Mouse (Mus musculus): ENCODE results near the gene Ppm1l. TPM values are rescaled to one million over a fixed set of nuclear protein-coding genes. Genes with fewer than 3 reads are reported as not detected.
A peak's percentile ranks its signal among the peaks of the same experiment; 100 is the strongest.

Gene Ppm1l
- polyA plus RNA-seq (2014; fragmentation: Nextera tagmentation; extraction: Ambion mirVana) = 26.6 and 27.4 TPM in 2 replicates

- H3K9ac ChIP-seq = peak within 1 kb of the TSS; percentile 90
- H3K27ac ChIP-seq = peak within 1 kb of the TSS; percentile 95
- H3K4me1 ChIP-seq (replicated peaks; ENCODE audit: control insufficient read depth, insufficient read depth, low read length) = peaks cover 34% of the 10 kb centered on the region
- peak within 1 kb of the TSS; percentile 73 for H3K4me3 ChIP-seq (replicated peaks; ENCODE audit: low read length)
- under 1% methylated on average over 62 of the region's 80 CpGs for WGBS
- no peaks in the 10 kb centered on the region for H3K36me3 ChIP-seq (replicated peaks; ENCODE audit: control insufficient read depth, insufficient read depth)
- H3K4me2 ChIP-seq (replicated peaks) = peak within 1 kb of the TSS; percentile 90
- peak; percentile 90 for DNase-seq (ENCODE audit: low spot score)
- ATAC-seq (ENCODE audit: low FRiP score) = peak; percentile 99
- no peaks in the 10 kb centered on the region for H3K27me3 ChIP-seq (ENCODE audit: control insufficient read depth, insufficient read depth, low read length)
- no peaks in the 10 kb centered on the region for H3K9me3 ChIP-seq (ENCODE audit: control insufficient read depth, low read length)
These were observed at the start of gene Ppm1l for GRCm38 (mm10) chr3:69316391-69317195. Ppm1l (plus strand) TSS chr3:69316861.

GRCm38 (mm10) chr3:69271812-69272211 is 44.8 kb upstream of the Ppm1l start:
- Histone ChIP-seq H3K4me1 (replicated peaks; ENCODE audit: control insufficient read depth, insufficient read depth, low read length) (peaks cover 6% of the 10 kb centered on the region; the same call in 1 of the 2 replicates), H3K9ac (no peak overlapping the region), H3K36me3 (replicated peaks; ENCODE audit: control insufficient read depth, insufficient read depth) (no peaks in the 10 kb centered on the region), H3K27me3 (ENCODE audit: control insufficient read depth, insufficient read depth, low read length) (no peaks in the 10 kb centered on the region), H3K27ac (no peak overlapping the region), H3K9me3 (ENCODE audit: control insufficient read depth, low read length) (no peaks in the 10 kb centered on the region), H3K4me3 (replicated peaks; ENCODE audit: low read length) (no peak overlapping the region), H3K4me2 (replicated peaks) (no peak overlapping the region)
- DNase-seq (ENCODE audit: low spot score) (no peak), ATAC-seq (ENCODE audit: low FRiP score) (no peak)
- WGBS = 76% methylated on average over 7 of the region's 7 CpGs

GRCm38 (mm10) chr3:69274018-69274663 is 42.5 kb upstream of the Ppm1l start:
- no peak overlapping the region for H3K4me3 ChIP-seq (replicated peaks; ENCODE audit: low read length)
- H3K4me1 ChIP-seq (replicated peaks; ENCODE audit: control insufficient read depth, insufficient read depth, low read length) = peaks cover 6% of the 10 kb centered on the region; the same call in 1 of the 2 replicates
- ATAC-seq (ENCODE audit: low FRiP score) (0 out of 2 replicates have a peak, but pooled peaks have one; percentile 11), DNase-seq (ENCODE audit: low spot score) (no peak)
- no peaks in the 10 kb centered on the region for H3K36me3 ChIP-seq (replicated peaks; ENCODE audit: control insufficient read depth, insufficient read depth)
- H3K9me3 ChIP-seq (ENCODE audit: control insufficient read depth, low read length) = 0 out of 2 replicates have a peak, but pooled peaks cover 4% of the 10 kb centered on the region
- no peak overlapping the region for H3K27ac ChIP-seq
- WGBS = 83% methylated on average over 16 of the region's 16 CpGs
- no peaks in the 10 kb centered on the region for H3K27me3 ChIP-seq (ENCODE audit: control insufficient read depth, insufficient read depth, low read length)
- no peak overlapping the region for H3K9ac ChIP-seq
- H3K4me2 ChIP-seq (replicated peaks) = no peak overlapping the region

GRCm38 (mm10) chr3:69274664-69275312 is 41.9 kb upstream of the Ppm1l start:
- ATAC-seq (ENCODE audit: low FRiP score) (peak; percentile 70; the same call in 1 of the 2 replicates), DNase-seq (ENCODE audit: low spot score) (peak; percentile 66)
- Histone ChIP-seq H3K27me3 (ENCODE audit: control insufficient read depth, insufficient read depth, low read length) (no peaks in the 10 kb centered on the region), H3K27ac (no peak overlapping the region), H3K9me3 (ENCODE audit: control insufficient read depth, low read length) (0 out of 2 replicates have a peak, but pooled peaks cover 4% of the 10 kb centered on the region), H3K4me2 (replicated peaks) (no peak overlapping the region), H3K4me1 (replicated peaks; ENCODE audit: control insufficient read depth, insufficient read depth, low read length) (peaks cover 6% of the 10 kb centered on the region; the same call in 1 of the 2 replicates), H3K36me3 (replicated peaks; ENCODE audit: control insufficient read depth, insufficient read depth) (no peaks in the 10 kb centered on the region), H3K4me3 (replicated peaks; ENCODE audit: low read length) (no peak overlapping the region), H3K9ac (no peak overlapping the region)
- 51% methylated on average over 15 of the region's 15 CpGs for WGBS

GRCm38 (mm10) chr3:69278648-69279047 is 38.0 kb upstream of the Ppm1l start:
- H3K27ac ChIP-seq = no peak overlapping the region
- H3K9me3 ChIP-seq (ENCODE audit: control insufficient read depth, low read length) = 0 out of 2 replicates have a peak, but pooled peaks cover 4% of the 10 kb centered on the region
- H3K4me3 ChIP-seq (replicated peaks; ENCODE audit: low read length) = no peak overlapping the region
- H3K36me3 ChIP-seq (replicated peaks; ENCODE audit: control insufficient read depth, insufficient read depth) = no peaks in the 10 kb centered on the region
- DNase-seq (ENCODE audit: low spot score) (no peak), ATAC-seq (ENCODE audit: low FRiP score) (no peak)
- no peak overlapping the region for H3K9ac ChIP-seq
- no peak overlapping the region for H3K4me2 ChIP-seq (replicated peaks)
- H3K27me3 ChIP-seq (ENCODE audit: control insufficient read depth, insufficient read depth, low read length) = no peaks in the 10 kb centered on the region
- peaks cover 6% of the 10 kb centered on the region; the same call in 1 of the 2 replicates for H3K4me1 ChIP-seq (replicated peaks; ENCODE audit: control insufficient read depth, insufficient read depth, low read length)
- 90% methylated on average over 6 of the region's 6 CpGs for WGBS

- ATAC-seq (ENCODE audit: low FRiP score) (no peak), DNase-seq (ENCODE audit: low spot score) (no peak)
- Histone ChIP-seq H3K9ac (no peak overlapping the region), H3K36me3 (replicated peaks; ENCODE audit: control insufficient read depth, insufficient read depth) (no peaks in the 10 kb centered on the region), H3K27ac (no peak overlapping the region), H3K4me2 (replicated peaks) (no peak overlapping the region), H3K9me3 (ENCODE audit: control insufficient read depth, low read length) (0 out of 2 replicates have a peak, but pooled peaks cover 4% of the 10 kb centered on the region), H3K27me3 (ENCODE audit: control insufficient read depth, insufficient read depth, low read length) (no peaks in the 10 kb centered on the region), H3K4me3 (replicated peaks; ENCODE audit: low read length) (no peak overlapping the region), H3K4me1 (replicated peaks; ENCODE audit: control insufficient read depth, insufficient read depth, low read length) (no peaks in the 10 kb centered on the region)
- 75% methylated on average over 9 of the region's 9 CpGs for WGBS
These were observed 34.3 kb upstream of the Ppm1l start for GRCm38 (mm10) chr3:69282406-69282805.

- no peak overlapping the region for H3K27ac ChIP-seq
- no peak for DNase-seq (ENCODE audit: low spot score)
These were observed 33.4 kb upstream of the Ppm1l start for GRCm38 (mm10) chr3:69283085-69283847.

GRCm38 (mm10) chr3:69289833-69290232 is 26.8 kb upstream of the Ppm1l start:
- H3K9ac ChIP-seq = no peak overlapping the region
- H3K4me3 ChIP-seq (replicated peaks; ENCODE audit: low read length) = no peak overlapping the region
- DNase-seq (ENCODE audit: low spot score) (peak; percentile 73), ATAC-seq (ENCODE audit: low FRiP score) (peak; percentile 79)
- H3K9me3 ChIP-seq (ENCODE audit: control insufficient read depth, low read length) = no peaks in the 10 kb centered on the region
- no peaks in the 10 kb centered on the region for H3K27me3 ChIP-seq (ENCODE audit: control insufficient read depth, insufficient read depth, low read length)
- H3K4me2 ChIP-seq (replicated peaks) = peak overlapping the region; percentile 36
- 0 out of 2 replicates have a peak, but pooled peaks cover 8% of the 10 kb centered on the region for H3K4me1 ChIP-seq (replicated peaks; ENCODE audit: control insufficient read depth, insufficient read depth, low read length)
- no peaks in the 10 kb centered on the region for H3K36me3 ChIP-seq (replicated peaks; ENCODE audit: control insufficient read depth, insufficient read depth)
- 55% methylated on average over 14 of the region's 14 CpGs for WGBS
- peak overlapping the region; percentile 11; the same call in 1 of the 2 replicates for H3K27ac ChIP-seq

More at GRCm38 (mm10) chr3:69283085-69283847, 33.4 kb upstream of the Ppm1l start:
- no peaks in the 10 kb centered on the region for H3K9me3 ChIP-seq (ENCODE audit: control insufficient read depth, low read length)
- no peak overlapping the region for H3K4me2 ChIP-seq (replicated peaks)
- ATAC-seq (ENCODE audit: low FRiP score) = no peak
- no peaks in the 10 kb centered on the region for H3K27me3 ChIP-seq (ENCODE audit: control insufficient read depth, insufficient read depth, low read length)
- H3K4me1 ChIP-seq (replicated peaks; ENCODE audit: control insufficient read depth, insufficient read depth, low read length) = no peaks in the 10 kb centered on the region
- no peak overlapping the region for H3K9ac ChIP-seq
- H3K4me3 ChIP-seq (replicated peaks; ENCODE audit: low read length) = no peak overlapping the region
- H3K36me3 ChIP-seq (replicated peaks; ENCODE audit: control insufficient read depth, insufficient read depth) = no peaks in the 10 kb centered on the region
- 48% methylated on average over 7 of the region's 7 CpGs for WGBS
